Mouse (Mus musculus) G1E (cell line): ENCODE measurements around the gene Slc6a19.

Source experiments
- CTCF ChIP-seq: IDR thresholded peaks from 2 replicates; pipeline ENCODE4 v1.5.1; 2012; ENCODE audit warnings: low read depth, low read length, inconsistent platforms, mixed read lengths
- GATA1 ChIP-seq: IDR thresholded peaks from 2 replicates; pipeline ENCODE4 v1.6.1; 2012; ENCODE audit warnings: borderline replicate concordance, low read length, inconsistent platforms, mixed read lengths

- no peak for TF ChIP-seq CTCF
- no peak for TF ChIP-seq GATA1
Observed at GRCm38 (mm10) chr13:73654976-73655375, 49.7 kb downstream of the Slc6a19 start.
